Mouse (Mus musculus): ENCODE results near the gene Calhm4. TPM values are rescaled to one million over a fixed set of nuclear protein-coding genes. Genes with fewer than 3 reads are reported as not detected.

The Calhm4 gene
- total RNA-seq, 2 experiments from 2014 or later: not detected

Other genes with a start within 250 kb of the Calhm4 start
- not detected for gene Sult3a1, start 186.6 kb downstream of the Calhm4 start, total RNA-seq (2021)
- gene Rsph4a, start 139.2 kb downstream of the Calhm4 start, total RNA-seq (2021): 1 to 10 TPM; 2.2 to 3.2 TPM
- gene Zup1, start 93.0 kb downstream of the Calhm4 start, total RNA-seq (2021): 10 to 100 TPM; 16.7 to 17.4 TPM
- 100 to 1,000 TPM in 1 of 2 experiments, 10 to 100 TPM in 1; 99.0 to 111 TPM for gene Rwdd1, start 24.7 kb downstream of the Calhm4 start, total RNA-seq (2021)
- under 1 TPM in 1 of 2 experiments, not detected in 1; 0.40 TPM for gene Trappc3l, start 6.7 kb downstream of the Calhm4 start, total RNA-seq (2021)
- gene Calhm5, start 52.2 kb upstream of the Calhm4 start, total RNA-seq (2021): 1 to 10 TPM; 2.8 to 3.1 TPM
- under 1 TPM; 0.52 to 0.56 TPM for gene Calhm6, start 83.7 kb upstream of the Calhm4 start, total RNA-seq (2021)
- 10 to 100 TPM in 1 of 2 experiments, 1 to 10 TPM in 1; 6.1 to 10.1 TPM for gene Dse, start 163.4 kb upstream of the Calhm4 start, total RNA-seq (2021)
- gene Tspyl1, start 237.9 kb upstream of the Calhm4 start, total RNA-seq (2021): 100 to 1,000 TPM; 175 to 185 TPM